Mouse (Mus musculus) testis, adult 2 months (tissue): Measurements from ENCODE around the gene Lrmda. TPM values are rescaled to one million over a fixed set of nuclear protein-coding genes. Genes with fewer than 3 reads are reported as not detected.

ENCODE experiments used
- H3K27ac ChIP-seq: fragments of 200-500 bp; 2 replicates; pipeline ENCODE4 v1.5.1; 2012; ENCODE audit warnings: low read depth, low read length; ENCODE audit not compliant: control insufficient read depth, insufficient read depth
- H3K27me3 ChIP-seq: fragments of 200-500 bp; 2 replicates; pipeline ENCODE4 v1.6.1; 2012; ENCODE audit warnings: mild to moderate bottlenecking, low read length, moderate library complexity; ENCODE audit not compliant: control insufficient read depth, insufficient read depth
- H3K36me3 ChIP-seq: fragments of 200-500 bp; 2 replicates; pipeline ENCODE4 v1.6.1; 2012; ENCODE audit warnings: mild to moderate bottlenecking, low read length; ENCODE audit not compliant: control insufficient read depth, insufficient read depth
- H3K4me1 ChIP-seq: fragments of 200-500 bp; 2 replicates; pipeline ENCODE4 v1.6.1; 2012; ENCODE audit warnings: low read length; ENCODE audit not compliant: control insufficient read depth, insufficient read depth
- H3K4me3 ChIP-seq: fragments of 200-500 bp; 2 replicates; pipeline ENCODE4 v1.5.1; 2012; ENCODE audit warnings: low read depth, mild to moderate bottlenecking, low read length, moderate library complexity, mixed read lengths; ENCODE audit not compliant: control insufficient read depth
- CTCF ChIP-seq: fragments of 200-500 bp; IDR thresholded peaks from 2 replicates; pipeline ENCODE4 v1.5.1; 2012; ENCODE audit warnings: low read depth, mild to moderate bottlenecking, inconsistent platforms, low read length, moderate library complexity; ENCODE audit not compliant: control insufficient read depth, insufficient read depth, insufficient replicate concordance
- POLR2A ChIP-seq: fragments of 200-500 bp; IDR thresholded peaks from 2 replicates; pipeline ENCODE4 v1.6.1; 2012; ENCODE audit warnings: low read depth, mild to moderate bottlenecking, inconsistent platforms, low read length, moderate library complexity; ENCODE audit not compliant: control insufficient read depth
- polyA plus RNA-seq: library from polyadenylated mRNA; depleted of rRNA; stranded (reverse); fragments of >200 nt; gene quantifications from 2 replicates; pipeline ENCODE4 v1.2.3, GENCODE M21; 2012

The Lrmda gene
- polyA plus RNA-seq, 1 experiment, result 2.1 TPM

DNA sequence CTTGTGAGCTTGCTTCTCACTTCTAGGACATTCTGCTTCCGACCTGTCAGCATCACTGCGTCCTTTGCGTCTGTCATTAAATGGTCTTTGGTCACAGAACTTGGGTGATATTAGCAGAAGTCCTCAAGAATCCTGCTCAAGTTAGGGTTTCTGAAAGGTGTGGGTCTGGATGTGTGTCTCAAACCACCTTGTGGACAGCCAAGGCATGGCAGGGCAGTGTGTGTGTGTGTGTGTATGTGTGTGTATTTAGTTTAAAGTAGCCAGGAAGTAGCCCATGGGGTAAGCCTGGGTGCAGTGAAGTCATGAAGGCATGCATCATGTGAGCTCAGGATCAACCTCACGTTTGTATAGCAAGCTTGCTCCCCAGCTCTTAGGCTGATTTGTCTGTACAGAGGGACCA lies 274.9 kb downstream of the Lrmda start:
- TF ChIP-seq CTCF (no peak), POLR2A (no peak)
- no peak overlapping the region for H3K27ac ChIP-seq
- no peaks in the 10 kb centered on the region for H3K27me3 ChIP-seq

DNA sequence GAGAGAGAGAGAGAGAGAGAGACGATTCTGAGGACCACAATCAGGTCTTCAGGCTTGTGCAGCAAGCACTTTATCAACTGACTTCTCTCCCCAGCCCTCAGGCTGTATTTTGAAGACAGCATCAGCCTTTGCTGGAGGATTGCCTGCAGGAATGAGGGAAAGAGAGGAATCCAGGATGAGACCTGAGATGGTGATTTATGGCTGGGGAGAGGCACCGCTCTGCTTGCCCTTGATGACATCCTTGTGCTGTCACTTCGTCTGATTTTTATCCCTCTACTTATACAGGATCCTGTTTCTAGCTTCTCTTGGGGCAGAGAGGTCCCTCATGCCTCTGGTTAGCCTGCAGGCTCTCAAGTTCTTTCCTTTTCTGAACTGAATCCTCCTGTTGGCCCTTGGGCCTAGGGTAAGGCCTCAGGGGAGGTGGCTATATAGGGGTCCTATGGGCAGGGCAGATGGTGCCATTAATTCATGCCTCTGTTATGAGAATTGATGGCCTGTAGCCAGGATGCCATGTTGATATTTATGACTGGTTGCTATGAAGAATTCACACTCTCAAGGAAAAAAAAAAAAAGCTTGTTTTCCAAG lies 277.2 kb downstream of the Lrmda start:
- Histone ChIP-seq H3K27me3 (no peaks in the 10 kb centered on the region), H3K36me3 (no peaks in the 10 kb centered on the region), H3K4me1 (no peaks in the 10 kb centered on the region), H3K27ac (no peak overlapping the region), H3K4me3 (no peak overlapping the region)
- no peak for TF ChIP-seq POLR2A
- TF ChIP-seq CTCF, result no peak

More for the DNA sequence above, 274.9 kb downstream of the Lrmda start:
- Histone ChIP-seq H3K36me3 (no peaks in the 10 kb centered on the region), H3K4me1 (no peaks in the 10 kb centered on the region), H3K4me3 (no peak overlapping the region)

- no peaks in the 10 kb centered on the region for H3K4me1 ChIP-seq
- no peaks in the 10 kb centered on the region for H3K36me3 ChIP-seq
- no peak for TF ChIP-seq CTCF
- no peak for TF ChIP-seq POLR2A
- no peak overlapping the region for H3K27ac ChIP-seq
- no peaks in the 10 kb centered on the region for H3K27me3 ChIP-seq
- no peak overlapping the region for H3K4me3 ChIP-seq
These were observed 287.2 kb downstream of the Lrmda start for GRCm38 (mm10) chr14:22306759-22307158.

GRCm38 (mm10) chr14:22308059-22308458 lies 288.5 kb downstream of the Lrmda start:
- H3K36me3 ChIP-seq, result no peaks in the 10 kb centered on the region

DNA sequence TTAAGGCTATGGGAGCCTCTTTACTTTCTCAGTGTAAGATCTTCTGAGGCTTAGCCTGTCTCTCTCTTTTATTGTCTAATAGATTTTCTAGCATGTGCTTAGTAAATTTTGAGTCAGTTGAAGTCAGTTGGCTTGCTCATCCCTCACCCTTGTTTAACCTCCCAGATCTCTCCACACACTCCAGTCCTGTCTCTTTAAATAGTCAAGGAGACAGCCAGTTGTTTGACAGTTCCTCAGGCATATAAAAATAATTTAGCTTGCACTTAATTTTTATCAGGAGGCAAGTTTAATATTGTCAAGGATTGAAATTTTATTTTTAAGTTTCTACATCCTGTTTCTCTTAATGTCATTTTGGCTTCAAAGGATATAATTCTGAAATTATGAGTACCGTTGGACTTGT lies 303.5 kb downstream of the Lrmda start:
- no peaks in the 10 kb centered on the region for H3K4me1 ChIP-seq
- no peaks in the 10 kb centered on the region for H3K27me3 ChIP-seq
- no peak overlapping the region for H3K27ac ChIP-seq
- TF ChIP-seq CTCF (no peak), POLR2A (no peak)
- H3K36me3 ChIP-seq, result no peaks in the 10 kb centered on the region
- no peak overlapping the region for H3K4me3 ChIP-seq

More at GRCm38 (mm10) chr14:22308059-22308458, 288.5 kb downstream of the Lrmda start:
- Histone ChIP-seq H3K4me1 (no peaks in the 10 kb centered on the region), H3K4me3 (no peak overlapping the region), H3K27me3 (no peaks in the 10 kb centered on the region), H3K27ac (no peak overlapping the region)
- no peak for TF ChIP-seq POLR2A
- TF ChIP-seq CTCF, result no peak

DNA sequence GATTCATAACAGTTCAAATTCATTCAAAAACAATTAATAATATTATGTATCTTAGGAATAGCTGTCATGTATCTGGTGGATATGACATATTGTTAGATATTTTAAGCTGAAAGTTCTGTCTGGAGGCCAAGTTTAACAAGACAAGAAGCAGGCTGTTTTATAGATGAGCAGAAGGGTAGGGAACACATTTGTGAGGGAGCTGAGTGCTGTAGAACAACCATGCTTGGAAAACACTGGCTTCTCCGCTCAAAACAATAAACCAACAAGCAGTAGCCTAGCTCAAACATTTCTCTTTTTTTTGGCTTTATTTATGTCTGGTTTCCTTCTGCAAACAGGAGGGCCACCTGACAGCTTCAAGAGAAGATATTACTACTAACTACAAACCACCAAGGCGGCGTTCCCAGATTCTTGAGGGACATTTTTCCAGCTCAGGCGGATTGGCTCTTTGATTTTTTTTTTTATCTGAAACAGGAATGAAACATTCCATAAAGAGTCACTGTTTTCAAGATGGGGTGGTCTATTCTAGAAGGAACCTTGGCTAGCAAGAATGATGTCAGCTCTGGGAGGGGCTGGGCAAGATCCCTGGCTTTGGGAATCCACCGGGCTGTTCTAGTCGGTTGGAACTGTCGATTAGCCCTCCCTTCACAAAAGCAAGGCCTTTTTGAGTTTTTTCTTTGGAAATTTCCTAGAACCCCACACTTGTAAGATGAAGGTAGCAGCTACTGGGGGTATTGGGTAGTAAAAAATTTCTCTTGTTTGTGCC lies 304.2 kb downstream of the Lrmda start:
- H3K4me3 ChIP-seq, result no peak overlapping the region
- no peaks in the 10 kb centered on the region for H3K4me1 ChIP-seq
- no peaks in the 10 kb centered on the region for H3K27me3 ChIP-seq
- no peak overlapping the region for H3K27ac ChIP-seq
- TF ChIP-seq POLR2A, result no peak
- H3K36me3 ChIP-seq, result no peaks in the 10 kb centered on the region

DNA sequence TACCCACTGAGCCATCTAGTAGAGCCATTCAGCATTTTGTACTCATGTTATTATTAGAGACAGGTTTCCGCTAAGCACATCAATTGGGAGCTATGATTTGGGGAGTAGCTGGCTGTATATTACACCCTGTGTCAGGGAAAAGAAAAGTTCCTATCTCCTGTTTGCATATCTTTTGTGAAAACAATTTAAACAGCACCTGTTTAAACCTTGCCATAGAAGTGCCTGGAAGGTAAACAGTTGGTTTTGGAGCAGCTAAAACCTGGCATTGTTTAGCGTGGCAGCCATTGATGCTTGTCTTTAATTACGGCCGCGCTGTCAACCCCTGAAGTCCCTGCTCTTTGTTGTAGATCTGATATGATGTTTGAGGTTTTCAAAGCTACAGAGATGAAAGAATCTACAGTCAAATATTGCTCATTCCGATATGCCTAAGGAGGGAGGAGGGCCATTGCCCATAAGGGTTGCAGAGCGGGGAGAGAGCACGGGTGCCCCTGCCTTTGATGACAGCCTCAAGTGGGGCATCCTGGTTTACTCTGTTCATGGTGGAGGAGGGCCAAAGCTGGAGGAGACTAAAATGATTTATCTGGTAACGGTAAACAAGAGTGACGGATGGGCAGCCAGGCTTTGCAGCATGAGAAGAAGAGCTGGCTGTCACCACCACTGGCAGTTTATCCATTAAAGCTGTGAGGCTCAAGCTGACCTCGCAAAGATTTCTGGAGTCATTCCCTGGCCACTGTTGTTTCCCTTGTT lies 306.9 kb downstream of the Lrmda start:
- no peak overlapping the region for H3K27ac ChIP-seq
- H3K36me3 ChIP-seq, result no peaks in the 10 kb centered on the region
- H3K27me3 ChIP-seq, result no peaks in the 10 kb centered on the region
- TF ChIP-seq CTCF (no peak), POLR2A (no peak)
- no peak overlapping the region for H3K4me3 ChIP-seq
- H3K4me1 ChIP-seq, result no peaks in the 10 kb centered on the region

GRCm38 (mm10) chr14:22329191-22329590 lies 309.7 kb downstream of the Lrmda start:
- TF ChIP-seq POLR2A, result no peak
- TF ChIP-seq CTCF, result no peak
- Histone ChIP-seq H3K4me3 (no peak overlapping the region), H3K27me3 (no peaks in the 10 kb centered on the region), H3K27ac (no peak overlapping the region), H3K36me3 (no peaks in the 10 kb centered on the region), H3K4me1 (no peaks in the 10 kb centered on the region)
